Mouse (Mus musculus) heart, postnatal 10 days (tissue): Measurements from ENCODE around the gene Tbl1xr1. TPM values are rescaled to one million over a fixed set of nuclear protein-coding genes. Genes with fewer than 3 reads are reported as not detected.

Source experiments
- DNase-seq, 2 experiments: peaks; one replicate each; pipeline ENCODE4 v3.0.0; 2021
- intact Hi-C: fragments of 180-260 bp; cut with DNase I; formaldehyde crosslinking; loops from one replicate; pipeline ENCODE4 v1.15.1; 2025
- total RNA-seq, 2 experiments: library from RNA; stranded (reverse); gene quantifications; 2 replicates each; pipeline ENCODE4 v1.2.3; 2021

Gene Tbl1xr1
- total RNA-seq, 2 experiments from 2014 or later, result 69.2 to 71.8 TPM

DNA sequence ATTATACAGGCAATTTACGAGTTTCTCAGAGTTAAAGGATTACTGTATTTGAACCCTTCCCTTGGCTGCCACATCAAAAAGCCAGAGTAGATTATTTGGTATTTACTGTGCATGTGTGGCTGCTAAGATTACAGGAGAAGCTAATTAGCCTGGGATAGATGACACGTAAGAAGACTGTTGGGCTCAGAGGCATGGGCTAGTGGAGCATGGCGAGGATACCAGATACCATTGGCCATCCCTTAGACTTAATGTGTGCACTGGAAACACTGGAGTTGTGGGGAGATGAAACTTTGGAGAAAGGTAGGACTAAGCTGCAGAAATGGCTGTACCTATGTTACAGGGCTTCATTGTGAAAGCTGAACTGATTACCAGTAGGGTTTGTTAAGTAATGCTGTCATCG is 108.8 kb downstream of the Tbl1xr1 start:
- no peak for DNase-seq
- intact Hi-C loops, result loop anchor here (5.0 kb wide), 1 partner anchor 108 kb away; the partner anchor contains the start of gene Tbl1xr1

GRCm38 (mm10) chr3:22190498-22190897 is 114.0 kb downstream of the Tbl1xr1 start:
- intact Hi-C loops, result loop anchor here (2.0 to 5.0 kb wide), 2 partner anchors 253 to 1536 kb away; no protein-coding TSS in a partner anchor
- DNase-seq, result peak; percentile 41 to 45

DNA sequence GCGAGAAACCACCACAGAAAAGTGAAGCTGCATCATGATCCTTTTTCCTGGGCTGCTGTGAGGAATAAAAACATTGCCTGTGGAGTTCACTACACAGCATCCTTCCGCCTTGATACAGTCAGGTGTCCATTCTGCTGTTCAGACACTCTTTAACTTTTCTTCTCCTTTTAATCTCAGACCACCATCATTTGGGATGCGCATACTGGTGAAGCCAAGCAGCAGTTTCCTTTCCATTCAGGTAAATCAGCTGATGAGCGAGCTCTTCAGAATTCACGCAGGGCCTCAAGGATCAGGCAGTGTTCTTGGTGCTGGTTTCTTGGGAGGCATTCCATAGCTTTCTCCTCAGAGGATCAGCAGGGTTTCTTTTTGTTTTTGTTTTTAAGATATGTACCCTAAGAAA is 116.5 kb downstream of the Tbl1xr1 start:
- DNase-seq, result no peak
- intact Hi-C loops, result loop anchor here (5.0 kb wide), 1 partner anchor 256 kb away; no protein-coding TSS in a partner anchor

- intact Hi-C loops, result loop anchor here (5.0 kb wide), 1 partner anchor 257 kb away; no protein-coding TSS in a partner anchor
- DNase-seq, result no peak
Observed at GRCm38 (mm10) chr3:22194185-22194856, 117.9 kb downstream of the Tbl1xr1 start.

DNA sequence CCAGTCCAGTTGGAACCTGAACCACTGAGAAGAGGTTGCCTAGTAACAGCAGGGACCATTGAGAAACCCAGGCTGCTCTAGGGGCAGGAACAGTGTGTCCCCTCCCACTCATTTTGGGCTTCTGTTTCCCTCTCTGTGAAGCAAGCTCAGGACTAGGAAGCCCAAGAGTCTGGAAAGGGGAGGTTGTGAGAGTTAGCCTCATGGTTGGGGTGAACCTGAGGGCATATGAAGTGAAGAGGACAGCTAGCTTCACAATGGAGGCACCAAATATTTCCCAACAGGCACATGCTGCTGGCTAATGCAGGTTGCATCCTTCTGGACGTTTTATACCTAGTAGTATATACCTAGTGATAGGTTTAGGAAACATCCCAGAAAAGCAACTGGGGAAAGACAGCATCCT is 122.3 kb downstream of the Tbl1xr1 start:
- no peak for DNase-seq
- intact Hi-C loops, result no loop called here

GRCm38 (mm10) chr3:22204186-22204585 is 127.7 kb downstream of the Tbl1xr1 start:
- intact Hi-C loops, result no loop called here
- DNase-seq, result no peak

- DNase-seq, result no peak
- intact Hi-C loops, result no loop called here
Observed at GRCm38 (mm10) chr3:22221557-22221956, 145.1 kb downstream of the Tbl1xr1 start.

DNA sequence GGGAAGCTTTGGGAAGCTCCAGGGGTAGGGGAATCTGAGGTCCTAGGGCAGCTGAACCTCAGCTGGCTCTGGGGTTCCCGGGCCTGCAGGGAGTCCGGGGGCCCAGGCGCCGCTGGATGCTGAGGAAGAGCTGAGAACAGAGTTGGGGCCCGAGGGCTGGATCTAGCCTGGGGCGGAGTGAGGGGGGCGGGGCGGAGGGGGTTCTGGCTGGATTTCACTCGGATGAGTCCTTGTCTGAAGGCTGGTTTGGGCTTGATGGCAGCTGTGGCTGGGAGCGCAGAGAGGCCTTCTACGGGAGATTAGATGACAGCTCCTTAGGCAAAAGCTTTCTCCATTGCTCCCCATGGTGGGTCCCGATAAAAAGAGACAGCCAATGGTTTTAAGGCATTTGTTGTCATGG is 145.9 kb downstream of the Tbl1xr1 start:
- DNase-seq, result no peak
- intact Hi-C loops, result no loop called here

GRCm38 (mm10) chr3:22223023-22223422 is 146.6 kb downstream of the Tbl1xr1 start:
- DNase-seq, result no peak
- intact Hi-C loops, result no loop called here

- DNase-seq, result no peak
- intact Hi-C loops, result no loop called here
Observed at GRCm38 (mm10) chr3:22228052-22228451, 151.6 kb downstream of the Tbl1xr1 start.

DNA sequence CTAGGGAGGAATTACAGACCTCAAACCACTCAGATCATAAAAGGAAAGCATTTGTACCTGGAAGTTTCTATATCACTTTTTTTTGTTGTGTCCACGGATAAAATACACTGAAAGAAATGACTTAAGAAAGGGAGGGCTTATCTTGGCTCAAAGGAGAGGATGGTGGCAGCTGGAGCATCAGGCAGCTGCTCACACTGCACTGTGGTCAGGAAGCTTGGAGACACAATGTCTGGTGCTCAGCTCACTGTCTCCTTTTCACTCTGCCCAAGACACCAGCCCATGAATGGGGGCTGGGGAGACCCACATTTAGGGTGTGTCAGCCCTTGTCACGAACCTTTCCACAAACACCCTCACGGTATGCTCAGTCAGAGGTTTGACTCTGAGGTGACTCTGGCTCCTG is 154.2 kb downstream of the Tbl1xr1 start:
- intact Hi-C loops, result no loop called here
- DNase-seq, result no peak

DNA sequence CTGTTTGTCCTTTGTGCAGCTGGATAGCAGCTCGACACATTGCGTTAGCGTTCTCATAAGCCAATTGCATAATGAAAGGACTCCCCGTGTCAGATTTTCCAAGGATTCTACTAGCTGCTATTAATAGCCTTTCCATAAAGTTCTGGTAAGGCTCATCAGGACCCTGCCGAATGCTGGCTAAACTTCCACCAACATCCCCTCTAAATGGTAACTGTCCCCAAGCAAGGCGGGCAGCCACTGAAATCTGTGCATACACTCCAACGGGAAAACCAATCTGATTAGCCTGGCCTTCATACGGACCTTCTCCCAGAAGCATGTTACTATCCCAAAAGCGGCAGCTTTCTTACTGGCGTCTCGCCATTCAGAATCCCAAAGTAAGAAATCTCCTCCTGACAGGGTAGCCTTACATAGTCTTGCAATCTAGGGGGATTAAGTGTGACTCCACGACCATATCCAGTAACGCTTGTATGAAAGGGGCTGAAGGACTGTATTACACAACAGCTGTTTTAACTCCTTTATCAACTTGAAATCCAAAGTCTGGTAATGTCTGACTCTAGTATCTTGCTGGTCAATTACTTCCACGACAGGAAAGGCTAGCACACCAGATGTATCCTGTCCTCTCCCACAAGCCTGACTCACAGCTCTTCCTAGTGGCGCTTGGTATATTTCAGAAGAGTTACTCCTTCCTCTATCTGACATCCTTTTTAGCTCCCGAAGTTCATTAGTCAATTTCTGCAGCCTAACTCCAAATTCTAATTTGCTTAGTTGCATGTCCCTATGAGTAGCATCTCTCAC is 161.9 kb downstream of the Tbl1xr1 start:
- DNase-seq, result peak; percentile 42 to 45
- intact Hi-C loops, result no loop called here
